Mouse (Mus musculus) E14TG2a.4 (cell line): ENCODE data around the gene Cep170.

Experiments
- CTCF ChIP-seq: conservative IDR thresholded peaks from 2 replicates; pipeline ENCODE4 v1.5.1; 2014; ENCODE audit warnings: low read length
- NANOG ChIP-seq: IDR thresholded peaks from 2 replicates; pipeline ENCODE4 v1.6.1; 2014; ENCODE audit warnings: borderline replicate concordance, low read length, mixed read lengths
- POU5F1 ChIP-seq: IDR thresholded peaks from 2 replicates; pipeline ENCODE4 v1.6.1; 2014; ENCODE audit warnings: low read length, borderline replicate concordance

GRCm38 (mm10) chr1:176798673-176799072, 15.2 kb downstream of the Cep170 start:
- TF ChIP-seq CTCF (no peak), POU5F1 (no peak), NANOG (no peak)
